Mouse (Mus musculus) liver, adult 2 months (tissue): ENCODE results near the gene Uckl1.

Experiments used
- CTCF ChIP-seq: fragments of 200-500 bp; IDR thresholded peaks from 2 replicates; pipeline ENCODE4 v1.5.1; 2011; ENCODE audit warnings: low read depth, low read length, control low read depth
- POLR2A ChIP-seq: fragments of 200-500 bp; IDR thresholded peaks from 2 replicates; pipeline ENCODE4 v1.6.1; 2011; ENCODE audit warnings: low read length, control low read depth; ENCODE audit not compliant: insufficient read depth; ENCODE audit errors: extremely low read depth

GRCm38 (mm10) chr2:181632624-181633023 is 47.9 kb upstream of the Uckl1 start:
- TF ChIP-seq CTCF (no peak), POLR2A (no peak)
